Mouse (Mus musculus) neural tube, embryonic 11.5 days (tissue): ENCODE data around the gene Il10ra. TPM values are rescaled to one million over a fixed set of nuclear protein-coding genes. Genes with fewer than 3 reads are reported as not detected.

ENCODE experiments used
- ATAC-seq: fragments of 200-750 bp; cut with Nextera tagmentation; 2 replicates; pipeline ENCODE4 v1.8.0; 2017; ENCODE audit warnings: moderate number of reproducible peaks, mild to moderate bottlenecking, moderate TSS enrichment, moderate library complexity; ENCODE audit not compliant: insufficient read depth, low FRiP score, low TSS enrichment
- DNase-seq: peaks from one replicate; pipeline ENCODE4 v3.0.0-alpha.2; 2015; ENCODE audit warnings: low spot score
- H3K27ac ChIP-seq: fragments of 300-500 bp; sonication (generic); 2 replicates; pipeline ENCODE4 v1.5.1; 2014; ENCODE audit warnings: low read depth, mild to moderate bottlenecking, low read length
- H3K27me3 ChIP-seq: fragments of 300-500 bp; sonication (generic); 2 replicates; pipeline ENCODE4 v1.6.1; 2014; ENCODE audit warnings: mild to moderate bottlenecking, low read length, mixed read lengths; ENCODE audit not compliant: control insufficient read depth, insufficient read depth
- H3K36me3 ChIP-seq: fragments of 300-500 bp; sonication (generic); 2 replicates; pipeline ENCODE4 v1.6.1; 2014; ENCODE audit warnings: mild to moderate bottlenecking, low read length, moderate library complexity, mixed read lengths; ENCODE audit not compliant: control insufficient read depth, insufficient read depth
- H3K4me1 ChIP-seq: fragments of 300-500 bp; sonication (generic); 2 replicates; pipeline ENCODE4 v1.6.1; 2014; ENCODE audit warnings: low read length, mixed read lengths; ENCODE audit not compliant: control insufficient read depth, insufficient read depth
- H3K4me2 ChIP-seq: fragments of 300-500 bp; sonication (generic); 2 replicates; pipeline ENCODE4 v1.6.1; 2014; ENCODE audit warnings: low read depth, mild to moderate bottlenecking, moderate library complexity
- H3K4me3 ChIP-seq: fragments of 300-500 bp; sonication (generic); 2 replicates; pipeline ENCODE4 v1.5.1; 2014; ENCODE audit warnings: low read depth, low read length
- H3K9ac ChIP-seq: fragments of 300-500 bp; sonication (generic); 2 replicates; pipeline ENCODE4 v1.6.1; 2014; ENCODE audit warnings: mild to moderate bottlenecking, low read length
- H3K9me3 ChIP-seq: fragments of 300-500 bp; sonication (generic); 2 replicates; pipeline ENCODE4 v1.6.1; 2016; ENCODE audit warnings: low read length; ENCODE audit not compliant: control insufficient read depth
- WGBS: fragments of 180-500 bp; shearing (Covaris S2); extraction: QIAGEN DNeasy Blood & Tissue Kit; methylation state at CpG from one replicate; pipeline ENCODE4 v1.1.7; 2014; 5-methylcytosine and 5-hydroxymethylcytosine counted together
- polyA plus RNA-seq: library from polyadenylated mRNA; unstranded; fragments of >200 nt; fragmentation: Nextera tagmentation; extraction: Ambion mirVana; gene quantifications from 2 replicates; pipeline ENCODE4 v1.2.1, GENCODE M21; 2014

The Il10ra gene
- polyA plus RNA-seq, 1 experiment from 2014 or later: 0.77 TPM

GRCm38 (mm10) chr9:45254021-45254420, 14.9 kb downstream of the Il10ra start:
- ATAC-seq: no peak
- Histone ChIP-seq H3K27ac (no peak overlapping the region), H3K4me2 (no peak overlapping the region), H3K4me1 (no peaks in the 10 kb centered on the region), H3K36me3 (no peaks in the 10 kb centered on the region), H3K4me3 (no peak overlapping the region), H3K9ac (no peak overlapping the region), H3K27me3 (no peaks in the 10 kb centered on the region), H3K9me3 (no peaks in the 10 kb centered on the region)
- no peak for DNase-seq
- WGBS: 49% methylated on average over 6 of the region's 6 CpGs

GRCm38 (mm10) chr9:45252395-45252794, 16.6 kb downstream of the Il10ra start:
- no peaks in the 10 kb centered on the region for H3K36me3 ChIP-seq
- 81% methylated on average over 6 of the region's 6 CpGs for WGBS
- no peak overlapping the region for H3K4me2 ChIP-seq
- no peaks in the 10 kb centered on the region for H3K4me1 ChIP-seq
- no peak overlapping the region for H3K4me3 ChIP-seq
- no peak overlapping the region for H3K9ac ChIP-seq
- no peak for DNase-seq
- ATAC-seq: no peak
- H3K27me3 ChIP-seq: no peaks in the 10 kb centered on the region
- H3K27ac ChIP-seq: no peak overlapping the region
- no peaks in the 10 kb centered on the region for H3K9me3 ChIP-seq

GRCm38 (mm10) chr9:45251990-45252389, 17.0 kb downstream of the Il10ra start:
- H3K9ac ChIP-seq: no peak overlapping the region
- ATAC-seq (no peak), DNase-seq (no peak)
- no peak overlapping the region for H3K4me3 ChIP-seq
- H3K27me3 ChIP-seq: no peaks in the 10 kb centered on the region
- no peak overlapping the region for H3K4me2 ChIP-seq
- H3K27ac ChIP-seq: no peak overlapping the region
- H3K9me3 ChIP-seq: no peaks in the 10 kb centered on the region
- no peaks in the 10 kb centered on the region for H3K36me3 ChIP-seq
- WGBS: 80% methylated on average over 4 of the region's 4 CpGs
- H3K4me1 ChIP-seq: no peaks in the 10 kb centered on the region

GRCm38 (mm10) chr9:45251281-45251680, 17.7 kb downstream of the Il10ra start:
- no peaks in the 10 kb centered on the region for H3K27me3 ChIP-seq
- H3K4me1 ChIP-seq: no peaks in the 10 kb centered on the region
- no peaks in the 10 kb centered on the region for H3K9me3 ChIP-seq
- no peaks in the 10 kb centered on the region for H3K36me3 ChIP-seq
- 80% methylated on average over 3 of the region's 3 CpGs for WGBS
- no peak overlapping the region for H3K4me2 ChIP-seq
- H3K9ac ChIP-seq: no peak overlapping the region; the same call in 1 of the 2 replicates
- H3K27ac ChIP-seq: no peak overlapping the region
- DNase-seq (no peak), ATAC-seq (no peak)
- no peak overlapping the region for H3K4me3 ChIP-seq

GRCm38 (mm10) chr9:45250306-45250705, 18.6 kb downstream of the Il10ra start:
- Histone ChIP-seq H3K4me2 (no peak overlapping the region), H3K27ac (no peak overlapping the region)
- 81% methylated on average over 7 of the region's 7 CpGs for WGBS

GRCm38 (mm10) chr9:45247536-45247935, 21.4 kb downstream of the Il10ra start:
- Histone ChIP-seq H3K27me3 (no peaks in the 10 kb centered on the region), H3K27ac (no peak overlapping the region), H3K4me1 (no peaks in the 10 kb centered on the region), H3K9me3 (no peaks in the 10 kb centered on the region), H3K36me3 (no peaks in the 10 kb centered on the region), H3K4me2 (no peak overlapping the region), H3K4me3 (no peak overlapping the region), H3K9ac (no peak overlapping the region)
- no peak for DNase-seq
- 72% methylated on average over 2 of the region's 2 CpGs for WGBS
- ATAC-seq: no peak

More at GRCm38 (mm10) chr9:45250306-45250705, 18.6 kb downstream of the Il10ra start:
- no peaks in the 10 kb centered on the region for H3K4me1 ChIP-seq
- H3K36me3 ChIP-seq: no peaks in the 10 kb centered on the region
- no peaks in the 10 kb centered on the region for H3K27me3 ChIP-seq
- no peak overlapping the region for H3K4me3 ChIP-seq
- H3K9ac ChIP-seq: no peak overlapping the region
- no peaks in the 10 kb centered on the region for H3K9me3 ChIP-seq
- ATAC-seq (no peak), DNase-seq (no peak)

- H3K9ac ChIP-seq: no peak overlapping the region
- no peak overlapping the region for H3K4me3 ChIP-seq
- H3K9me3 ChIP-seq: no peaks in the 10 kb centered on the region
- H3K4me1 ChIP-seq: no peaks in the 10 kb centered on the region
- no peak for DNase-seq
- no peaks in the 10 kb centered on the region for H3K27me3 ChIP-seq
- no peak overlapping the region for H3K27ac ChIP-seq
- H3K36me3 ChIP-seq: no peaks in the 10 kb centered on the region
- ATAC-seq: no peak
- no peak overlapping the region for H3K4me2 ChIP-seq
- WGBS: 95% methylated on average over 6 of the region's 6 CpGs
Observed at GRCm38 (mm10) chr9:45246060-45246459, 22.9 kb downstream of the Il10ra start.

GRCm38 (mm10) chr9:45245432-45245831, 23.5 kb downstream of the Il10ra start:
- no peaks in the 10 kb centered on the region for H3K9me3 ChIP-seq
- no peak for DNase-seq
- 84% methylated on average over 1 of the region's 1 CpGs for WGBS
- H3K36me3 ChIP-seq: no peaks in the 10 kb centered on the region
- no peak overlapping the region for H3K9ac ChIP-seq
- no peak for ATAC-seq
- no peak overlapping the region for H3K4me3 ChIP-seq
- H3K4me1 ChIP-seq: no peaks in the 10 kb centered on the region
- H3K27me3 ChIP-seq: no peaks in the 10 kb centered on the region
- no peak overlapping the region for H3K4me2 ChIP-seq
- no peak overlapping the region for H3K27ac ChIP-seq

GRCm38 (mm10) chr9:45241397-45241796, 27.6 kb downstream of the Il10ra start:
- H3K9ac ChIP-seq: no peak overlapping the region
- ATAC-seq: no peak
- no peak for DNase-seq
- no peaks in the 10 kb centered on the region for H3K9me3 ChIP-seq
- H3K4me3 ChIP-seq: no peak overlapping the region
- no peaks in the 10 kb centered on the region for H3K27me3 ChIP-seq
- H3K36me3 ChIP-seq: no peaks in the 10 kb centered on the region
- no peaks in the 10 kb centered on the region for H3K4me1 ChIP-seq
- 80% methylated on average over 5 of the region's 5 CpGs for WGBS
- no peak overlapping the region for H3K27ac ChIP-seq
- H3K4me2 ChIP-seq: no peak overlapping the region
